15 mouse cellular contexts compared by ENCODE assay signal in the genomic region with DNA sequence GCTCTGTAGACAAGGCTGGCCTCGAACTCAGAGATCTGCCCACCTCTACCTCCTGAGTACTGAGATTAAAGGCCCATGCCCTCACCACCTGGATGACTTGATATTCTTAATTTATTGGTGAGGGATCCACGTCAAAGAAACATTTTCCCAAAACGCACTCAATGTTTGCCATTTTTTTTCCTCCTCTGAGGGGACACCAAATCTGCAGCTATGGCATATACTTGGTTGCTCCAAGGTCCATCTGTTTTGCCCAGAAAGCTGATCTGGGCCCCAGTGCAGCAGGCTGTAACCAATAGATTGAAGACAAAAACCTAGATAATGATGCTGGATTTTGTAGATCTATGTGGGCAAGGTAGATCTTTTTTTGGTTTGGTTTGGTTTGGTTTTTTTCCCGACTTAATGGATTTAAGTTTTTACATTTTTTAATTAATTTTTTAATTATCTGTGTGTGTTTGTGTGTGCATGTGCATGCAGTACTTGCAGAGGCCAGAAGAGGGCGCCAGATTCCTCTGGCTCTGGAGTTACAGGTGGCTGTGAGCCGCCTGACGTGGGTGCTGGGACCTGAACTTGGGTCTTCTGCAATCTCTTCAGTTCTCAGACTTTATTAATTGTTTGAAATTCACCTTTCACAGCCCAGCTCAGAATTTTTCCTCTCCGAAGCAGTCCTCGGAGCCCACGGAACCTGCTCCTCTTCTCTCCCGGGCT. TPM values are rescaled to one million over a fixed set of nuclear protein-coding genes. Genes with fewer than 3 reads are reported as not detected.
DNase-seq lines count a peak whose midpoint lies in the region; ATAC-seq and TF ChIP-seq lines count a peak whose summit lies in the region.
"Had no signal": no experiment of that assay in that cellular context is flagged by ENCODE, and none has a peak within 500 bp of the region (broad histone marks: within the 10 kb centered on the region; RNA-seq: fewer than 3 reads in every experiment).

No protein-coding gene starts in this region.

- no peak overlapping the region for H3K27ac ChIP-seq in kidney, postnatal 0 days
- no peak overlapping the region for H3K27ac ChIP-seq in thymus, adult 2 months (ENCODE audit: control insufficient read depth, insufficient read depth, low read length)
- H3K27ac ChIP-seq in testis, adult 2 months (ENCODE audit: control insufficient read depth, insufficient read depth, low read depth, low read length) = no peak overlapping the region

- no peak for DNase-seq in kidney, postnatal 0 days (ENCODE audit: low spot score)
- DNase-seq in kidney, adult 9 months = no peak
- no peak for DNase-seq in thymus, adult 2 months
- DNase-seq in thymus, adult 18-20 months = no peak
- DNase-seq in R1 (ENCODE audit: low read depth, low spot score) = peak; percentile 68
- DNase-seq in adrenal gland, adult 8-10 months = no peak
- DNase-seq: adrenal gland, postnatal 14 days; cerebellum, adult 11-12 months; embryo, embryonic 11 days; kidney, postnatal 36 days; midbrain, embryonic 14.5 days; right cerebral cortex, adult 18-20 months had no signal

- no peaks in the 10 kb centered on the region for H3K36me3 ChIP-seq in kidney, postnatal 0 days (ENCODE audit: insufficient read depth, low read length)
- H3K36me3 ChIP-seq in thymus, adult 2 months (ENCODE audit: control insufficient read depth, insufficient read depth, low read length) = no peaks in the 10 kb centered on the region
- H3K36me3 ChIP-seq in testis, adult 2 months (ENCODE audit: control insufficient read depth, insufficient read depth, low read length) = no peaks in the 10 kb centered on the region

- peak; percentile 44 for TF ChIP-seq CTCF in kidney, postnatal 0 days (IDR thresholded peaks at IDR 0.05; ENCODE audit: low read depth)
- peak; percentile 73; the same call in 1 of the 2 replicates for TF ChIP-seq CTCF in thymus, adult 2 months (IDR thresholded peaks at IDR 0.05; ENCODE audit: borderline replicate concordance, control insufficient read depth, extremely low read depth, insufficient read depth, low read length, poor library complexity)
- TF ChIP-seq CTCF in testis, adult 2 months (IDR thresholded peaks at IDR 0.05; ENCODE audit: control insufficient read depth, insufficient read depth, insufficient replicate concordance, low read depth, low read length) = peak; percentile 88

- ATAC-seq in kidney, postnatal 0 days (replicated peaks; ENCODE audit: low FRiP score, low read depth) = no peak
- ATAC-seq in erythroblast, adult 5-6 weeks (replicated peaks; ENCODE audit: low FRiP score, poor library complexity, severe bottlenecking) = no peak

- H3K4me1 ChIP-seq in kidney, postnatal 0 days (replicated peaks; ENCODE audit: insufficient read depth, low read length) = no peaks in the 10 kb centered on the region
- H3K4me1 ChIP-seq in thymus, adult 2 months (replicated peaks; ENCODE audit: control insufficient read depth, insufficient read depth, low read length) = peaks cover 2% of the 10 kb centered on the region; the same call in 1 of the 2 replicates
- peaks cover 9% of the 10 kb centered on the region for H3K4me1 ChIP-seq in testis, adult 2 months (ENCODE audit: control insufficient read depth, insufficient read depth, low read length)

- WGBS in kidney, postnatal 0 days = 87% methylated on average over 11 of the region's 11 CpGs
- 88% methylated on average over 11 of the region's 11 CpGs for WGBS in thymus, adult 2 months

- no peaks in the 10 kb centered on the region for H3K9me3 ChIP-seq in kidney, postnatal 0 days (replicated peaks; ENCODE audit: low read length)

- no peaks in the 10 kb centered on the region for H3K27me3 ChIP-seq in kidney, postnatal 0 days (ENCODE audit: insufficient read depth, low read length)
- no peaks in the 10 kb centered on the region for H3K27me3 ChIP-seq in thymus, adult 2 months (ENCODE audit: control insufficient read depth, insufficient read depth, low read length)
- no peaks in the 10 kb centered on the region for H3K27me3 ChIP-seq in testis, adult 2 months (ENCODE audit: control insufficient read depth, insufficient read depth, low read length)

- H3K4me2 ChIP-seq in kidney, postnatal 0 days (ENCODE audit: low read length) = no peak overlapping the region
- H3K4me2 ChIP-seq: heart, embryonic 11.5 days had no signal

- no peak overlapping the region for H3K4me3 ChIP-seq in kidney, postnatal 0 days (replicated peaks; ENCODE audit: low read depth, low read length)
- H3K4me3 ChIP-seq in thymus, adult 2 months (ENCODE audit: control insufficient read depth, insufficient read depth, low read length) = no peak overlapping the region
- no peak overlapping the region for H3K4me3 ChIP-seq in testis, adult 2 months (ENCODE audit: control insufficient read depth, low read depth, low read length)

- no peak for TF ChIP-seq POLR2A in thymus, adult 2 months (IDR thresholded peaks at IDR 0.05; ENCODE audit: control insufficient read depth, extremely low read depth, insufficient read depth, low read length, poor library complexity)
- no peak for TF ChIP-seq POLR2A in testis, adult 2 months (IDR thresholded peaks at IDR 0.05; ENCODE audit: control insufficient read depth, low read depth, low read length)

- H3K9ac ChIP-seq in kidney, postnatal 0 days (ENCODE audit: low read depth, low read length) = no peak overlapping the region

RNA-seq across cellular contexts. Expression of gene Rasl11a, which starts 48.8 kb away (rescaled TPM):
- 112 and 115 TPM in 2 replicates for polyA plus RNA-seq in kidney, postnatal 0 days (2015; fragmentation: Nextera tagmentation; extraction: Ambion mirVana)
- polyA plus RNA-seq in thymus, adult 2 months (2012; rRNA removed) = 2.5 and 3.2 TPM in 2 replicates
- 0.84 and 1.6 TPM in 2 replicates for polyA plus RNA-seq in testis, adult 2 months (2012; rRNA removed)
- total RNA-seq in adrenal gland, adult 8-10 months (2022) = 1 to 10 TPM; 5.2 to 9.0 (median 7.7) TPM
- total RNA-seq in erythroblast, adult 5-6 weeks (2015; ENCODE audit: low replicate concordance) = not detected in 2 replicates
- total RNA-seq in erythroblast, adult 5-6 weeks (2017; ENCODE audit: low replicate concordance) = not detected in 2 replicates

RNA-seq across cellular contexts. Expression of gene Gtf3a, which starts 54.8 kb away (rescaled TPM):
- 112 TPM in 2 replicates for polyA plus RNA-seq in kidney, postnatal 0 days (2015; fragmentation: Nextera tagmentation; extraction: Ambion mirVana)
- 85.9 and 108 TPM in 2 replicates for polyA plus RNA-seq in thymus, adult 2 months (2012; rRNA removed)
- 9.5 and 12.1 TPM in 2 replicates for polyA plus RNA-seq in testis, adult 2 months (2012; rRNA removed)
- total RNA-seq in adrenal gland, adult 8-10 months (2022) = 10 to 100 TPM; 24.8 to 30.4 (median 28.6) TPM
- total RNA-seq in erythroblast, adult 5-6 weeks (2015; ENCODE audit: low replicate concordance) = 5.0 and 46.5 TPM in 2 replicates
- 22.2 and 23.8 TPM in 2 replicates for total RNA-seq in erythroblast, adult 5-6 weeks (2017; ENCODE audit: low replicate concordance)

Comparison
In these comparisons a context has a peak if more than half of its experiments do, and no peak if none do; other contexts are left out.
1. RNA of gene Rasl11a, which starts 48.8 kb away (polyA plus RNA-seq): 112 to 115 TPM in kidney, postnatal 0 days; 2.5 to 3.2 TPM in thymus, adult 2 months and 0.84 to 1.6 TPM in testis, adult 2 months; every median in the first group is over 10 times any median in the second.
2. Peak in every context shown above with its lines, with median percentiles within 50 percentile points of each other: CTCF ChIP-seq.